Mouse (Mus musculus) embryonic facial prominence, embryonic 14.5 days (tissue): ENCODE data around the gene Ddi2. TPM values are rescaled to one million over a fixed set of nuclear protein-coding genes. Genes with fewer than 3 reads are reported as not detected.
"Not testable (repeated sequence)": the region's sequence is repeated elsewhere in the genome, so short reads cannot be mapped to it uniquely, and the experiment has no call there.

Experiments
- ATAC-seq: fragments of 200-750 bp; cut with Nextera tagmentation; 2 replicates; pipeline ENCODE4 v1.8.0; 2017; ENCODE audit warnings: low read depth, moderate number of reproducible peaks, moderate TSS enrichment
- DNase-seq: peaks from one replicate; pipeline ENCODE4 v3.0.0-alpha.2; 2015; ENCODE audit warnings: low spot score
- H3K27ac ChIP-seq: fragments of 300-500 bp; sonication (generic); replicated peaks from 2 replicates; pipeline ENCODE4 v1.5.1; 2014; ENCODE audit warnings: low read depth, mild to moderate bottlenecking, low read length, moderate library complexity
- H3K27me3 ChIP-seq: fragments of 300-500 bp; sonication (generic); replicated peaks from 2 replicates; pipeline ENCODE4 v1.6.1; 2014; ENCODE audit warnings: low read length; ENCODE audit not compliant: control insufficient read depth, insufficient read depth
- H3K36me3 ChIP-seq: fragments of 300-500 bp; sonication (generic); 2 replicates; pipeline ENCODE4 v1.6.1; 2014; ENCODE audit warnings: low read length, mixed read lengths; ENCODE audit not compliant: control insufficient read depth, insufficient read depth
- H3K4me1 ChIP-seq: fragments of 300-500 bp; sonication (generic); 2 replicates; pipeline ENCODE4 v1.6.1; 2014; ENCODE audit warnings: antibody characterized with exemption, low read length; ENCODE audit not compliant: control insufficient read depth, insufficient read depth
- H3K4me2 ChIP-seq: fragments of 300-500 bp; sonication (generic); 2 replicates; pipeline ENCODE4 v1.6.1; 2014; ENCODE audit warnings: low read depth, mild to moderate bottlenecking, low read length, moderate library complexity, mixed read lengths
- H3K4me3 ChIP-seq: fragments of 300-500 bp; sonication (generic); 2 replicates; pipeline ENCODE4 v1.5.1; 2014; ENCODE audit warnings: low read depth, mild to moderate bottlenecking, low read length
- H3K9ac ChIP-seq: fragments of 300-500 bp; sonication (generic); 2 replicates; pipeline ENCODE4 v1.6.1; 2014; ENCODE audit warnings: low read depth, mild to moderate bottlenecking, low read length, moderate library complexity, mixed read lengths
- H3K9me3 ChIP-seq: fragments of 300-500 bp; sonication (generic); 2 replicates; pipeline ENCODE4 v1.6.1; 2016; ENCODE audit warnings: low read length; ENCODE audit not compliant: control insufficient read depth
- WGBS: fragments of 180-500 bp; shearing (Covaris S2); extraction: QIAGEN DNeasy Blood & Tissue Kit; methylation state at CpG from one replicate; pipeline ENCODE4 v1.1.7; 2014; 5-methylcytosine and 5-hydroxymethylcytosine counted together
- polyA plus RNA-seq: library from polyadenylated mRNA; unstranded; fragments of >200 nt; fragmentation: Nextera tagmentation; extraction: Ambion mirVana; gene quantifications from 2 replicates; pipeline ENCODE4 v1.2.1, GENCODE M21; 2014

The Ddi2 gene
- 18.8 and 19.4 TPM in 2 replicates for polyA plus RNA-seq

- Histone ChIP-seq H3K9me3 (0 out of 2 replicates have a peak, but pooled peaks cover 4% of the 10 kb centered on the region), H3K27me3 (no peaks in the 10 kb centered on the region), H3K4me2 (peak within 1 kb of the TSS; percentile 69), H3K4me3 (peak within 1 kb of the TSS; percentile 99), H3K4me1 (peaks cover 19% of the 10 kb centered on the region), H3K27ac (peak within 1 kb of the TSS; percentile 93), H3K36me3 (peaks cover 9% of the 10 kb centered on the region), H3K9ac (peak within 1 kb of the TSS; percentile 95)
- ATAC-seq (peak; percentile 90), DNase-seq (peak; percentile 95)
- 1% methylated on average over 24 of the region's 105 CpGs for WGBS
Observed at GRCm38 (mm10) chr4:141722731-141723672, at the start of gene Ddi2. TSS of gene Ddi2 (minus strand) at chr4:141723419.

DNA sequence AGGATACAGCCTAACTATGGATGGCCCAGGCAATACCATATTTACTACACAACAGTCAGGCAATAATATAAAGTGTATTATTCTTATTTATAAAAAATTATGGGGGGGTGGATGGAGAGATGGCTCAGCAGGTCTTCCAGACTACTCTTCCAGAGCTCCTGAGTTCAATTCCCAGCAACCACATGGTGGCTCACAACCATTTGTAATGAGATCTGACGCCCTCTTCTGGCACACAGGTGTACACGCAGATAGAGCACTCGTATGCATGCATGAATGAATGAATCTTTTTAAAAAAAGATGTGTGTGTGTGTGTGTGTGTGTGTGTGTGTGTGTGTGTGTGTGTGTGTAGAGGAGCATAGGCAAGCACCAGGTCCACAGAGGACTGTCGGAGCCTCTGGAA lies 49.8 kb upstream of the Ddi2 start:
- not testable (repeated sequence) for H3K4me2 ChIP-seq, H3K9ac ChIP-seq, H3K4me3 ChIP-seq, H3K27me3 ChIP-seq, ATAC-seq, DNase-seq, H3K4me1 ChIP-seq, H3K9me3 ChIP-seq, H3K27ac ChIP-seq
- peaks cover 96% of the 10 kb centered on the region for H3K36me3 ChIP-seq
- WGBS: 86% methylated on average over 4 of the region's 4 CpGs

GRCm38 (mm10) chr4:141771823-141772222 lies 48.6 kb upstream of the Ddi2 start:
- H3K4me3 ChIP-seq: no peak overlapping the region
- no peak overlapping the region for H3K4me2 ChIP-seq
- ATAC-seq: no peak
- WGBS: 93% methylated on average over 8 of the region's 8 CpGs
- no peak overlapping the region for H3K9ac ChIP-seq
- H3K36me3 ChIP-seq: peaks cover 97% of the 10 kb centered on the region
- H3K27me3 ChIP-seq: no peaks in the 10 kb centered on the region
- H3K27ac ChIP-seq: no peak overlapping the region
- H3K4me1 ChIP-seq: peaks cover 13% of the 10 kb centered on the region
- no peak for DNase-seq
- no peaks in the 10 kb centered on the region for H3K9me3 ChIP-seq

DNA sequence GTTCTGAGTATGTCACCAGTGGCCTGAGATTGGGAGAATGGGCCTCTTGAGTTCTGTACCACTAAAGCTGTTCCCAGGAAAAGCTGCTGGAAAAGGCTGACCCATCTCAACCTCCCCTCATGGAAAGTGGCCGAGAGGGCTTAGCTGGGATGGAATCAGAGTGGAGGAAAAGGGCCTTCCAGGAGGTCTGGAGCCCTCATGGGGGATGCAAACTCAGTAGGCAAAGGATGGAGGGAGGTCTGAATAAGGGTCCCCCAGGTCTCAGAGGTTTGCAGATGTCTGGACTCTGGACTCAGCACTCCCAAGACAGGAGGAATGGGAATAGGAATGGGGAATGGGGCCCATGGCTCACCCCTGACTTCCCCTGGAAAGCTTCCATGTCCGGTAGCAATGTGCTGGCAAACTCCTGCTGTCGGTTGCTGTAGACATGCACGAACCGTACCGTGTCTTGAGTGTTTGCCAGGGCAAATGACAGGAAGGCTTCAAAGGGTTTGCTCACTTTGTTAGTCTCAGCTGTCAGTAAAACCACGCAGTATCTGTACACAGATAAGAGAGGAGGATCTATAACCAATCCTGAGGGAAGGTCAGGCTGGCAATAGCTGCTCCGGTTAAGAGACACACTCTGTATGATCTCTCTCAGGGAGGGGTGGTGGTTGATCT lies 46.4 kb upstream of the Ddi2 start:
- WGBS: 84% methylated on average over 8 of the region's 8 CpGs

DNA sequence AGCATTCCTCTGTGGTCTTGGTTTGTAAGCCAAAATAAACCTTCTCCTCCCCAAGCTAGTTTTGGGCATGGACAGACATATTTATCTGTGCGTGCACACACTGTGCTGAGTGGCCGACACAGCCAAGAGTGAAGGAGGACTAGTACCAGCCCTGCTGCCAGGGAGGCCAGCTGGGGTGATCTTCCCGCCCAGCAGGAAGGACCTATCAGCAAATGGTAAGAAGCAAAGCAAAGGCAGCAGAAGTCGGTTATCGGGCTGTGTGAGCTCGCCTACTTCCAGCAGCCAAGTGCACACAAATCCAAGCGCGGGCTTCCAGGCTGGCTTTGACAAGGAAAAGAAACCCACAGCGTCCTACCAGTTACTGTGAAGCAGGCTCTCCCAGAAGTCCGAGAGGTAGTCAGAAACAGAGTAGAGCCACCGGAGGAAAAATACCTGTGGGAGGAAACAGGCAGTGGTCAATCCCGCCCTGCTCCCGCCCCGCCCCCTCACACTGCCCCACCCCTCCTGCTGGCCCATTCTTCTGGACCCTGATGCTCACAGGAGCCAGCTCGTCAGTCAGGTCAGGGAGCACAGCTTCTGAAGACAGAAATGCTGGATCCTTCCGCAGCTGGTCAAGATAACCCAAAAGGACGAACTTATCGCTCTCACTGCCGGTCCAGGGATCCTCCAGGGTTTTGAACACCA lies 44.3 kb upstream of the Ddi2 start:
- no peaks in the 10 kb centered on the region for H3K9me3 ChIP-seq
- no peaks in the 10 kb centered on the region for H3K27me3 ChIP-seq
- peak overlapping the region; percentile 95 for H3K27ac ChIP-seq
- peak overlapping the region; percentile 41 for H3K4me2 ChIP-seq
- H3K4me3 ChIP-seq: no peak overlapping the region
- peak; percentile 86; the same call in 1 of the 2 replicates for ATAC-seq
- H3K4me1 ChIP-seq: peaks cover 21% of the 10 kb centered on the region
- peaks cover 86% of the 10 kb centered on the region for H3K36me3 ChIP-seq
- DNase-seq: peak; percentile 90
- no peak overlapping the region for H3K9ac ChIP-seq
- WGBS: 66% methylated on average over 19 of the region's 19 CpGs

More for the DNA sequence above, 46.4 kb upstream of the Ddi2 start:
- H3K36me3 ChIP-seq: peaks cover 86% of the 10 kb centered on the region
- no peak overlapping the region for H3K27ac ChIP-seq
- H3K4me3 ChIP-seq: no peak overlapping the region
- H3K9me3 ChIP-seq: no peaks in the 10 kb centered on the region
- no peaks in the 10 kb centered on the region for H3K27me3 ChIP-seq
- peaks cover 21% of the 10 kb centered on the region for H3K4me1 ChIP-seq
- H3K9ac ChIP-seq: no peak overlapping the region
- ATAC-seq (no peak), DNase-seq (no peak)
- no peak overlapping the region for H3K4me2 ChIP-seq

DNA sequence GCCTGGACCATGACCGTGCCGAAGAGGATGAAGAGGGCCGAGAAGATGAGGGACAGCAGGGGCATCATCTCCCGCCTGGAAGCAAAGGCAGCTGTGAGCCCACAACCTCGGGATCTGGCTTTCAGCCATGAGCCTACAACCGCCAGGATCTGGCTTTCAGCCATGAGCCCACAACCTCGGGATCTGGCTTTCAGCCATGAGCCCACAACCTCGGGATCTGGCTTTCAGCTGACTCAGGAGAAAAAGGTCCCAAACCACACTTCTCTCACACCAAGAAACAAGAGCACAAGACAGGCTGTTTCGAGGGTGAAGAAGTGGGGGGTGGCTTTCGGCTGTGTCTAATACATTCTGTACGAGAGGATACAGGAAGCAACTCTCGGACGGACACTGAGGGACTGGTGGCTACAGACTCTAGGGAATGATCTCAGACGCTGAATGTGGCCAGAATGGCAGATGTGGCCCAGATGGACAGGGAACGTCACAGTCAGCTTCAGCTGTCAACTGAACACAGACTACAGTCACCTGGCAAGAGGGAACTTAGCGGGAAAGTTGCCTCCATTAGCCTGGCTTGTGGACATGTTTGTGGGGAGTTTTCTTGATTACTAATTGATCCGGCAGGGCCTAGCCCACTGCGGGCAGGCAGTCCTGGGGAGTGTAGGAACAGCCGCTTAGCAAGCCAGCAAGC lies 43.6 kb upstream of the Ddi2 start:
- H3K27me3 ChIP-seq: no peaks in the 10 kb centered on the region
- H3K27ac ChIP-seq: peak overlapping the region; percentile 95
- H3K36me3 ChIP-seq: peaks cover 86% of the 10 kb centered on the region
- H3K9ac ChIP-seq: no peak overlapping the region
- no peaks in the 10 kb centered on the region for H3K9me3 ChIP-seq
- no peak overlapping the region for H3K4me3 ChIP-seq
- 34% methylated on average over 19 of the region's 19 CpGs for WGBS
- DNase-seq: peak; percentile 88
- H3K4me2 ChIP-seq: peak overlapping the region; percentile 41
- peak; percentile 79 for ATAC-seq
- peaks cover 21% of the 10 kb centered on the region for H3K4me1 ChIP-seq

GRCm38 (mm10) chr4:141766316-141766667 lies 43.1 kb upstream of the Ddi2 start:
- peaks cover 21% of the 10 kb centered on the region for H3K4me1 ChIP-seq
- 63% methylated on average over 8 of the region's 8 CpGs for WGBS
- no peak overlapping the region for H3K9ac ChIP-seq
- no peaks in the 10 kb centered on the region for H3K27me3 ChIP-seq
- H3K4me2 ChIP-seq: peak overlapping the region; percentile 41
- ATAC-seq (no peak), DNase-seq (no peak)
- H3K4me3 ChIP-seq: no peak overlapping the region
- peak overlapping the region; percentile 95 for H3K27ac ChIP-seq
- H3K36me3 ChIP-seq: peaks cover 86% of the 10 kb centered on the region
- H3K9me3 ChIP-seq: no peaks in the 10 kb centered on the region

DNA sequence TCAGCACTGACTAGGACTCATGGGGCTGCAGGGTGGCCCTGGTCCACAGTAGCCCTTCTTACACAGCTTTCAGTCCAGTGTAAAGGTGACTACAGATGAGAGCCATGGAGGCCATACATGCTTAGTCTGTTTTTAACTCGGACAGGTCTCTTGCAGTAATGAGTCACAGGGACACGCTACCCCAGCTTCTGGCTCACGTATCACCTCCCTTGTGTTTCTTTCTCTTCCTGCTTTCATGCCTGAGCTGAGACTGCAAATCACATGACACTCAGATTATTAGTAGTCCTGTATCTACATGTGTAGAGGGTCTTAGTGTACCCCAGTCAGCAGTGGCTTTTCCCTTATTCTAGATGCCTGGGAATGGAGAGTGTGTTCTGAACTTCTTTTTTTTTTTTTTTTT lies 41.8 kb upstream of the Ddi2 start:
- Histone ChIP-seq H3K27me3 (no peaks in the 10 kb centered on the region), H3K9ac (no peak overlapping the region), H3K4me1 (peaks cover 21% of the 10 kb centered on the region), H3K4me2 (no peak overlapping the region), H3K36me3 (peaks cover 76% of the 10 kb centered on the region), H3K4me3 (no peak overlapping the region), H3K27ac (no peak overlapping the region), H3K9me3 (no peaks in the 10 kb centered on the region)
- 88% methylated on average over 3 of the region's 3 CpGs for WGBS
- ATAC-seq (no peak), DNase-seq (no peak)
